Mouse (Mus musculus) embryonic facial prominence, embryonic 10.5 days (tissue): ENCODE measurements around the gene Eml4. TPM values are rescaled to one million over a fixed set of nuclear protein-coding genes. Genes with fewer than 3 reads are reported as not detected.

Source experiments
- DNase-seq: peaks from one replicate; pipeline ENCODE4 v3.0.0-alpha.2; 2017; ENCODE audit warnings: low spot score
- H3K27ac ChIP-seq: fragments of 300-500 bp; sonication (generic); replicated peaks from 2 replicates; pipeline ENCODE4 v1.5.1; 2016; ENCODE audit warnings: mild to moderate bottlenecking
- H3K27me3 ChIP-seq: fragments of 300-500 bp; sonication (generic); replicated peaks from 2 replicates; pipeline ENCODE4 v1.6.1; 2016; ENCODE audit warnings: low read depth, mild to moderate bottlenecking; ENCODE audit not compliant: poor library complexity, severe bottlenecking
- H3K36me3 ChIP-seq: fragments of 300-500 bp; sonication (generic); replicated peaks from 2 replicates; pipeline ENCODE4 v1.6.1; 2016; ENCODE audit warnings: mild to moderate bottlenecking, moderate library complexity
- H3K4me1 ChIP-seq: fragments of 300-500 bp; sonication (generic); 2 replicates; pipeline ENCODE4 v1.6.1; 2016
- H3K4me3 ChIP-seq: fragments of 300-500 bp; sonication (generic); 2 replicates; pipeline ENCODE4 v1.5.1; 2016; ENCODE audit warnings: mild to moderate bottlenecking, moderate library complexity
- H3K9me3 ChIP-seq: fragments of 300-500 bp; sonication (generic); 2 replicates; pipeline ENCODE4 v1.6.1; 2016; ENCODE audit warnings: mild to moderate bottlenecking
- WGBS: fragments of 180-500 bp; shearing (Covaris S2); methylation state at CpG from one replicate; pipeline ENCODE4 v1.1.7; 2016; 5-methylcytosine and 5-hydroxymethylcytosine counted together
- polyA plus RNA-seq: library from polyadenylated mRNA; unstranded; fragments of >200 nt; fragmentation: Nextera tagmentation; extraction: Ambion mirVana; gene quantifications from 2 replicates; pipeline ENCODE4 v1.2.1, GENCODE M21; 2016

Gene Eml4
- polyA plus RNA-seq, 1 experiment from 2014 or later, result 56.0 TPM

GRCm38 (mm10) chr17:83374123-83374522 is 23.4 kb downstream of the Eml4 start:
- H3K27ac ChIP-seq, result no peak overlapping the region
- peaks cover 4% of the 10 kb centered on the region; the same call in 1 of the 2 replicates for H3K36me3 ChIP-seq
- H3K4me3 ChIP-seq, result no peak overlapping the region
- no peaks in the 10 kb centered on the region for H3K27me3 ChIP-seq
- DNase-seq, result no peak
- H3K9me3 ChIP-seq, result no peaks in the 10 kb centered on the region
- H3K4me1 ChIP-seq, result peaks cover 16% of the 10 kb centered on the region

GRCm38 (mm10) chr17:83375848-83376247 is 25.1 kb downstream of the Eml4 start:
- H3K27ac ChIP-seq, result no peak overlapping the region
- H3K36me3 ChIP-seq, result peaks cover 4% of the 10 kb centered on the region; the same call in 1 of the 2 replicates
- H3K4me1 ChIP-seq, result peaks cover 16% of the 10 kb centered on the region
- no peak for DNase-seq
- H3K9me3 ChIP-seq, result no peaks in the 10 kb centered on the region
- 92% methylated on average over 3 of the region's 3 CpGs for WGBS
- no peak overlapping the region for H3K4me3 ChIP-seq
- H3K27me3 ChIP-seq, result no peaks in the 10 kb centered on the region

- Histone ChIP-seq H3K9me3 (no peaks in the 10 kb centered on the region), H3K27me3 (no peaks in the 10 kb centered on the region), H3K4me1 (peaks cover 16% of the 10 kb centered on the region), H3K27ac (no peak overlapping the region), H3K4me3 (no peak overlapping the region), H3K36me3 (peaks cover 4% of the 10 kb centered on the region; the same call in 1 of the 2 replicates)
- WGBS, result 92% methylated on average over 4 of the region's 4 CpGs
- DNase-seq, result no peak
These were observed 26.1 kb downstream of the Eml4 start for GRCm38 (mm10) chr17:83376801-83377200.

GRCm38 (mm10) chr17:83377755-83378443 is 27.2 kb downstream of the Eml4 start:
- H3K27ac ChIP-seq, result no peak overlapping the region
- no peak for DNase-seq
- H3K4me1 ChIP-seq, result peaks cover 16% of the 10 kb centered on the region
- peaks cover 4% of the 10 kb centered on the region; the same call in 1 of the 2 replicates for H3K36me3 ChIP-seq
- no peaks in the 10 kb centered on the region for H3K27me3 ChIP-seq
- WGBS, result 61% methylated on average over 10 of the region's 10 CpGs
- H3K9me3 ChIP-seq, result no peaks in the 10 kb centered on the region
- no peak overlapping the region for H3K4me3 ChIP-seq

GRCm38 (mm10) chr17:83378444-83378762 is 27.7 kb downstream of the Eml4 start:
- no peak overlapping the region for H3K4me3 ChIP-seq
- no peak overlapping the region for H3K27ac ChIP-seq
- H3K9me3 ChIP-seq, result no peaks in the 10 kb centered on the region
- H3K36me3 ChIP-seq, result peaks cover 1% of the 10 kb centered on the region; the same call in 1 of the 2 replicates
- peaks cover 16% of the 10 kb centered on the region for H3K4me1 ChIP-seq
- no peaks in the 10 kb centered on the region for H3K27me3 ChIP-seq
- WGBS, result 63% methylated on average over 4 of the region's 4 CpGs
- DNase-seq, result no peak

- H3K27ac ChIP-seq, result no peak overlapping the region
- no peaks in the 10 kb centered on the region for H3K27me3 ChIP-seq
- DNase-seq, result no peak
- no peaks in the 10 kb centered on the region for H3K36me3 ChIP-seq
- peaks cover 16% of the 10 kb centered on the region for H3K4me1 ChIP-seq
- no peak overlapping the region for H3K4me3 ChIP-seq
- no peaks in the 10 kb centered on the region for H3K9me3 ChIP-seq
- 93% methylated on average over 2 of the region's 2 CpGs for WGBS
These were observed 28.6 kb downstream of the Eml4 start for GRCm38 (mm10) chr17:83379366-83379765.

GRCm38 (mm10) chr17:83379791-83380190 is 29.1 kb downstream of the Eml4 start:
- Histone ChIP-seq H3K4me1 (peaks cover 16% of the 10 kb centered on the region), H3K27me3 (no peaks in the 10 kb centered on the region), H3K9me3 (no peaks in the 10 kb centered on the region), H3K4me3 (no peak overlapping the region), H3K36me3 (no peaks in the 10 kb centered on the region), H3K27ac (no peak overlapping the region)
- 89% methylated on average over 3 of the region's 3 CpGs for WGBS
- no peak for DNase-seq

GRCm38 (mm10) chr17:83382752-83383151 is 32.0 kb downstream of the Eml4 start:
- peaks cover 11% of the 10 kb centered on the region for H3K4me1 ChIP-seq
- no peaks in the 10 kb centered on the region for H3K9me3 ChIP-seq
- DNase-seq, result no peak
- no peak overlapping the region for H3K4me3 ChIP-seq
- no peaks in the 10 kb centered on the region for H3K27me3 ChIP-seq
- H3K36me3 ChIP-seq, result no peaks in the 10 kb centered on the region; the same call in 1 of the 2 replicates
- WGBS, result 90% methylated on average over 5 of the region's 5 CpGs
- no peak overlapping the region for H3K27ac ChIP-seq

GRCm38 (mm10) chr17:83384981-83385380 is 34.2 kb downstream of the Eml4 start:
- Histone ChIP-seq H3K9me3 (no peaks in the 10 kb centered on the region), H3K27me3 (no peaks in the 10 kb centered on the region), H3K4me3 (no peak overlapping the region), H3K36me3 (no peaks in the 10 kb centered on the region; the same call in 1 of the 2 replicates), H3K4me1 (no peaks in the 10 kb centered on the region), H3K27ac (no peak overlapping the region)
- DNase-seq, result no peak
- WGBS, result 98% methylated on average over 2 of the region's 2 CpGs

GRCm38 (mm10) chr17:83387161-83387560 is 36.4 kb downstream of the Eml4 start:
- H3K4me1 ChIP-seq, result no peaks in the 10 kb centered on the region
- 82% methylated on average over 3 of the region's 3 CpGs for WGBS
- no peaks in the 10 kb centered on the region; the same call in 1 of the 2 replicates for H3K36me3 ChIP-seq
- no peak overlapping the region for H3K4me3 ChIP-seq
- H3K9me3 ChIP-seq, result no peaks in the 10 kb centered on the region
- DNase-seq, result no peak
- H3K27ac ChIP-seq, result no peak overlapping the region
- no peaks in the 10 kb centered on the region for H3K27me3 ChIP-seq

GRCm38 (mm10) chr17:83394013-83394412 is 43.3 kb downstream of the Eml4 start:
- 86% methylated on average over 3 of the region's 3 CpGs for WGBS
- peaks cover 23% of the 10 kb centered on the region for H3K4me1 ChIP-seq
- H3K9me3 ChIP-seq, result no peaks in the 10 kb centered on the region
- H3K27ac ChIP-seq, result no peak overlapping the region
- H3K36me3 ChIP-seq, result no peaks in the 10 kb centered on the region
- no peaks in the 10 kb centered on the region for H3K27me3 ChIP-seq
- H3K4me3 ChIP-seq, result no peak overlapping the region
- DNase-seq, result no peak

GRCm38 (mm10) chr17:83397571-83398100 is 46.9 kb downstream of the Eml4 start:
- H3K36me3 ChIP-seq, result peaks cover 6% of the 10 kb centered on the region
- no peaks in the 10 kb centered on the region for H3K27me3 ChIP-seq
- WGBS, result 22% methylated on average over 6 of the region's 6 CpGs
- H3K4me3 ChIP-seq, result no peak overlapping the region
- peak; percentile 29 for DNase-seq
- H3K4me1 ChIP-seq, result peaks cover 27% of the 10 kb centered on the region
- no peaks in the 10 kb centered on the region for H3K9me3 ChIP-seq
- H3K27ac ChIP-seq, result peak overlapping the region; percentile 37; the same call in 1 of the 2 replicates

GRCm38 (mm10) chr17:83398756-83399155 is 48.0 kb downstream of the Eml4 start:
- Histone ChIP-seq H3K4me3 (no peak overlapping the region), H3K4me1 (peaks cover 27% of the 10 kb centered on the region), H3K9me3 (no peaks in the 10 kb centered on the region), H3K36me3 (peaks cover 17% of the 10 kb centered on the region), H3K27me3 (no peaks in the 10 kb centered on the region), H3K27ac (no peak overlapping the region)
- no peak for DNase-seq
- WGBS, result 87% methylated on average over 1 of the region's 1 CpGs
